Mouse (Mus musculus) right cerebral cortex, postnatal 10 days (tissue): ENCODE data around the gene Thtpa.

Source experiments
- DNase-seq, 2 experiments: peaks; one replicate each; pipeline ENCODE4 v3.0.0; 2021; ENCODE audit warnings: low spot score in 2 of 2

Gene Thtpa

GRCm38 (mm10) chr14:55094704-55095231 lies at the start of gene Thtpa:
Gene Thtpa, plus strand, starts transcription at chr14:55094784.
- DNase-seq = peak; percentile 83 to 86

GRCm38 (mm10) chr14:55047971-55048531 lies 46.5 kb upstream of the Thtpa start:
- no peak for DNase-seq

- peak; percentile 91 to 94 for DNase-seq
Observed at GRCm38 (mm10) chr14:55052496-55052895, 42.1 kb upstream of the Thtpa start.

GRCm38 (mm10) chr14:55053050-55053449 lies 41.5 kb upstream of the Thtpa start:
- DNase-seq = no peak

GRCm38 (mm10) chr14:55053708-55054190 lies 40.8 kb upstream of the Thtpa start:
- DNase-seq = peak; percentile 90 to 92

GRCm38 (mm10) chr14:55054191-55054749 lies 40.3 kb upstream of the Thtpa start:
- peak in 1 of 2 experiments; percentile 81 for DNase-seq

GRCm38 (mm10) chr14:55055167-55055834 lies 39.3 kb upstream of the Thtpa start:
- peak; percentile 93 to 94 for DNase-seq

- DNase-seq = no peak
Observed at GRCm38 (mm10) chr14:55059009-55059408, 35.6 kb upstream of the Thtpa start.

GRCm38 (mm10) chr14:55059931-55060330 lies 34.7 kb upstream of the Thtpa start:
- DNase-seq = no peak

GRCm38 (mm10) chr14:55061845-55062244 lies 32.7 kb upstream of the Thtpa start:
- DNase-seq = no peak

- DNase-seq = peak in 1 of 2 experiments; percentile 67
Observed at GRCm38 (mm10) chr14:55062626-55063025, 32.0 kb upstream of the Thtpa start.

GRCm38 (mm10) chr14:55063117-55063516 lies 31.5 kb upstream of the Thtpa start:
- DNase-seq = no peak

GRCm38 (mm10) chr14:55063581-55064381 lies 30.8 kb upstream of the Thtpa start:
- peak in 1 of 2 experiments; percentile 39 for DNase-seq

- peak in 1 of 2 experiments; percentile 33 for DNase-seq
Observed at GRCm38 (mm10) chr14:55064481-55065370, 29.9 kb upstream of the Thtpa start.

GRCm38 (mm10) chr14:55065391-55065790 lies 29.2 kb upstream of the Thtpa start:
- DNase-seq = no peak

- DNase-seq = peak in 1 of 2 experiments; percentile 40
Observed at GRCm38 (mm10) chr14:55066042-55066441, 28.5 kb upstream of the Thtpa start.

GRCm38 (mm10) chr14:55071756-55072155 lies 22.8 kb upstream of the Thtpa start:
- peak in 1 of 2 experiments; percentile 34 for DNase-seq

- DNase-seq = no peak
Observed at GRCm38 (mm10) chr14:55074416-55074815, 20.2 kb upstream of the Thtpa start.

GRCm38 (mm10) chr14:55076224-55076623 lies 18.4 kb upstream of the Thtpa start:
- DNase-seq = peak; percentile 84

- DNase-seq = no peak
Observed at GRCm38 (mm10) chr14:55076956-55077355, 17.6 kb upstream of the Thtpa start.
